Mouse (Mus musculus): ENCODE data around the gene Ankmy1.

DNA sequence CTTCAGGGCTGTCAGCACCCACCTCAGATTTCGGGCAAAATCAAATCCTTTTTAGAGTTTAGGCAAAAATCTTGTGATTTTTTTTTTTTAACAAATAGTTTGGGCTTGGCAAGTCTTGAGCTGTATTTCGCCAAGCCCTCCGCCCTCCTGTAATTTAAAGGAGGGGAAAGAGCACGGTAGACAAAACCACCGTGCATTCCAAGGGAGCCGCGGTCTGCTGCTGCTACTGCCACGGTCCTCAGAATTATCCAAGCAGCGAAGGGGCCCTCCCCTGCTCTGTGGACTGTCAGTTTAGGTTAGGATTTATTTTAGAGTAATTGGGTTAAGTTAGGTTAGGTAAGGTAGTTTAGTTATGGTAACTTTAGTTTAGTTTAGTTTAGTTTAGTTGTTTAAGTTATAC is 87.6 kb downstream of the Ankmy1 start:
- no peak for TF ChIP-seq CTCF (IDR thresholded peaks at IDR 0.05; ENCODE audit: low read depth, low read length)
- TF ChIP-seq POLR2A (IDR thresholded peaks at IDR 0.05; ENCODE audit: borderline replicate concordance, low read depth, low read length): no peak
